8 mouse cellular contexts compared by ENCODE assay signal in the genomic region with DNA sequence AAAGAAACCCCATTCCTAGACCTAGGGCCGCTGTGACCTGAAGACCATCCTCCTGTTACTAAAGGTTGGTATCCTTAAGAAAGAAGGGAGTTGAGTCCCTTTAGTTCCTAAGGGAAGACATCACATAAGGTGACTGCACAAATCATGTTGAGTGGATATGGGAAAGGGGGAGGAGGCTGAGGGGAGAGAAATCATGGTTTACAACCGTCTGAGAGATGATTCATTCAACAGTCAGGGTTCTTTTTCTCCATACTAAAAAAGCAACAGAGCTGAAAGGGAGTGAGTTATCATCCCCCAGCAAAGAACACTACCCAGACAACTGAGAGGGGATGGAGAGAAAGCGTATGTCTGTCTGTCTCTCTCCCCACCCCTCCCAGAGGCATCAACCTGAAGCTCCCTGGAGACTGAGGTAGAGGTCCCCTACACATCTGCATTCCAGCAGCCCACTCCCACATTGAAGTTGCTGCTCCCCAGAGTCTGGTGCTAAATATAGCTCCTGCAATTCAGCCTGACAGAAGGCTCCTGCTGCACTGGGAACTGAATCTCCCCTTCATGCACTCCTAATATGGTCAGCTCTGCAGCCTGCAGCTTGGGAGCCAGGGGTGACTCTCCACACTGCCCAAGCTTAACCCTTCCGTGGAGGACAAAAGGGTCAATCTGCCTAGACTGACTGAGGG.
DNase-seq lines count a peak whose midpoint lies in the region; ATAC-seq and TF ChIP-seq lines count a peak whose summit lies in the region.

No protein-coding gene starts in this region.

- H3K9ac ChIP-seq in heart, embryonic 13.5 days, result peak overlapping the region; percentile 67

- peak overlapping the region; percentile 90 for H3K27ac ChIP-seq in left cerebral cortex, adult 2 months
- peak overlapping the region; percentile 35; the same call in 1 of the 2 replicates for H3K27ac ChIP-seq in embryonic facial prominence, embryonic 10.5 days (replicated peaks)
- H3K27ac ChIP-seq in heart, embryonic 13.5 days (replicated peaks), result peak overlapping the region; percentile 96

- ATAC-seq in heart, embryonic 13.5 days (ENCODE audit: extremely low read depth, insufficient number of reproducible peaks, low FRiP score, low TSS enrichment), result peak; percentile 80; the same call in 1 of the 2 replicates

- TF ChIP-seq CTCF in left cerebral cortex, adult 2 months (IDR thresholded peaks at IDR 0.05), result no peak

- no peak overlapping the region for H3K4me3 ChIP-seq in left cerebral cortex, adult 2 months
- H3K4me3 ChIP-seq in embryonic facial prominence, embryonic 10.5 days, result no peak overlapping the region
- no peak overlapping the region for H3K4me3 ChIP-seq in heart, embryonic 13.5 days

- no peaks in the 10 kb centered on the region for H3K9me3 ChIP-seq in embryonic facial prominence, embryonic 10.5 days
- peaks cover 3% of the 10 kb centered on the region; the same call in 1 of the 2 replicates for H3K9me3 ChIP-seq in heart, embryonic 13.5 days

- no peaks in the 10 kb centered on the region for H3K36me3 ChIP-seq in embryonic facial prominence, embryonic 10.5 days (replicated peaks)
- no peaks in the 10 kb centered on the region for H3K36me3 ChIP-seq in heart, embryonic 13.5 days

- WGBS in embryonic facial prominence, embryonic 10.5 days, result 52% methylated on average over 4 of the region's 4 CpGs
- WGBS in heart, embryonic 13.5 days, result 29% methylated on average over 4 of the region's 4 CpGs

- DNase-seq in left cerebral cortex, adult 2 months (ENCODE audit: extremely low spot score in 1 of 2, low spot score in 2 of 2), result peak; percentile 17 to 44
- no peak for DNase-seq in left cerebral cortex, adult 11 months (ENCODE audit: low spot score)
- DNase-seq in embryonic facial prominence, embryonic 10.5 days (ENCODE audit: low spot score), result peak; percentile 27
- peak; percentile 58 for DNase-seq in retina, postnatal 1 day
- DNase-seq in testis, postnatal 14 days (ENCODE audit: low spot score), result no peak
- DNase-seq in urinary bladder, postnatal 25 days (ENCODE audit: low spot score), result no peak
- DNase-seq in kidney, adult 9 months, result no peak

- H3K27me3 ChIP-seq in embryonic facial prominence, embryonic 10.5 days (replicated peaks; ENCODE audit: low read depth, poor library complexity, severe bottlenecking), result no peaks in the 10 kb centered on the region
- H3K27me3 ChIP-seq in heart, embryonic 13.5 days (replicated peaks), result no peaks in the 10 kb centered on the region

- intact Hi-C loops in left cerebral cortex, adult 2 months (cut with DNase I), result no loop called here

- H3K4me1 ChIP-seq in embryonic facial prominence, embryonic 10.5 days, result peaks cover 13% of the 10 kb centered on the region
- H3K4me1 ChIP-seq in heart, embryonic 13.5 days, result peaks cover 43% of the 10 kb centered on the region

- peak overlapping the region; percentile 19 for H3K4me2 ChIP-seq in heart, embryonic 13.5 days

Comparison
In these comparisons a context has a peak if more than half of its experiments do, and no peak if none do; other contexts are left out.
1. DNase-seq: peak in left cerebral cortex, adult 2 months (2 of 2), embryonic facial prominence, embryonic 10.5 days (single experiment) and retina, postnatal 1 day (single experiment); none in left cerebral cortex, adult 11 months (single experiment), testis, postnatal 14 days (single experiment), urinary bladder, postnatal 25 days (single experiment) and kidney, adult 9 months (single experiment).
2. H3K27ac ChIP-seq: peak in every context shown above with its lines; median percentile 96 in heart, embryonic 13.5 days; 90 in left cerebral cortex, adult 2 months; 35 in embryonic facial prominence, embryonic 10.5 days.